Mouse (Mus musculus) MEL (cell line): ENCODE measurements around the gene Atp2c1.

Experiments used
- CHD2 ChIP-seq: IDR thresholded peaks from 2 replicates; pipeline ENCODE4 v1.6.1; 2011; ENCODE audit warnings: low read length, improper control_type of control experiment
- CTCF ChIP-seq, 3 experiments: IDR thresholded peaks in 2 of 3; conservative IDR thresholded peaks in 1 of 3; 2 replicates each; pipeline ENCODE4 v1.5.1; 2011 to 2012; ENCODE audit warnings: low read length in 3 of 3, low read depth in 2 of 3, mild to moderate bottlenecking in 2 of 3, improper control_type of control experiment in 1 of 3, inconsistent platforms in 1 of 3, mixed read lengths in 1 of 3, moderate library complexity in 1 of 3; ENCODE audit not compliant: control insufficient read depth in 1 of 3, insufficient read depth in 1 of 3, poor library complexity in 1 of 3, severe bottlenecking in 1 of 3
- EP300 ChIP-seq, 2 experiments: IDR thresholded peaks; 2 replicates each; pipeline ENCODE4 v1.6.1; 2011; ENCODE audit warnings: improper control_type of control experiment in 2 of 2, low read length in 2 of 2, low read depth in 1 of 2, mild to moderate bottlenecking in 1 of 2
- KAT2A ChIP-seq: conservative IDR thresholded peaks from 2 replicates; pipeline ENCODE4 v1.6.1; 2012; ENCODE audit warnings: low read depth, low read length, improper control_type of control experiment, inconsistent platforms
- MAZ ChIP-seq: IDR thresholded peaks from 2 replicates; pipeline ENCODE4 v1.6.1; 2012; ENCODE audit warnings: low read depth, mild to moderate bottlenecking, inconsistent platforms, low read length, improper control_type of control experiment
- MXI1 ChIP-seq: IDR thresholded peaks from 2 replicates; pipeline ENCODE4 v1.6.1; 2011; ENCODE audit warnings: mild to moderate bottlenecking, low read depth, low read length, improper control_type of control experiment
- SIN3A ChIP-seq: IDR thresholded peaks from 2 replicates; pipeline ENCODE4 v1.6.1; 2012; ENCODE audit warnings: low read length, improper control_type of control experiment, inconsistent platforms
- TAL1 ChIP-seq: IDR thresholded peaks from 2 replicates; pipeline ENCODE4 v1.6.1; 2012; ENCODE audit warnings: mild to moderate bottlenecking, inconsistent platforms, low read length, moderate library complexity, mixed read lengths
- TCF12 ChIP-seq: IDR thresholded peaks from 2 replicates; pipeline ENCODE4 v1.6.1; 2014; ENCODE audit warnings: low read depth, mild to moderate bottlenecking, inconsistent platforms, low read length, improper control_type of control experiment, moderate library complexity
- ZKSCAN1 ChIP-seq: IDR thresholded peaks from 2 replicates; pipeline ENCODE4 v1.6.1; 2012; ENCODE audit warnings: low read depth, mild to moderate bottlenecking, inconsistent platforms, low read length, improper control_type of control experiment, moderate library complexity

- no peak for TF ChIP-seq CHD2
- no peak for TF ChIP-seq ZKSCAN1
- TF ChIP-seq TCF12 = no peak
- no peak for TF ChIP-seq TAL1
- no peak for TF ChIP-seq CTCF (IDR thresholded peaks at IDR 0.05 in 2 of 3, conservative IDR thresholded peaks at IDR 0.05 in 1 of 3; ENCODE audit: control insufficient read depth in 1 of 3, insufficient read depth in 1 of 3, low read depth in 2 of 3, low read length in 3 of 3, poor library complexity in 1 of 3, severe bottlenecking in 1 of 3)
- no peak for TF ChIP-seq KAT2A
- TF ChIP-seq EP300 (IDR thresholded peaks at IDR 0.05; ENCODE audit: low read depth in 1 of 2, low read length in 2 of 2) = no peak
- no peak for TF ChIP-seq MAZ
- TF ChIP-seq MXI1 = no peak
- no peak for TF ChIP-seq SIN3A
These were observed 152.8 kb downstream of the Atp2c1 start for GRCm38 (mm10) chr9:105374361-105374760.
